Mouse (Mus musculus) testis, postnatal 14 days (tissue): ENCODE results near the gene Tubb2b.
"Not testable (repeated sequence)": the region's sequence is repeated elsewhere in the genome, so short reads cannot be mapped to it uniquely, and the experiment has no call there.

Experiments used
- DNase-seq: peaks from one replicate; pipeline ENCODE4 v3.0.0; 2021; ENCODE audit warnings: low spot score

Gene Tubb2b

GRCm38 (mm10) chr13:34106999-34107398, 23.3 kb downstream of the Tubb2b start:
- no peak for DNase-seq

DNA sequence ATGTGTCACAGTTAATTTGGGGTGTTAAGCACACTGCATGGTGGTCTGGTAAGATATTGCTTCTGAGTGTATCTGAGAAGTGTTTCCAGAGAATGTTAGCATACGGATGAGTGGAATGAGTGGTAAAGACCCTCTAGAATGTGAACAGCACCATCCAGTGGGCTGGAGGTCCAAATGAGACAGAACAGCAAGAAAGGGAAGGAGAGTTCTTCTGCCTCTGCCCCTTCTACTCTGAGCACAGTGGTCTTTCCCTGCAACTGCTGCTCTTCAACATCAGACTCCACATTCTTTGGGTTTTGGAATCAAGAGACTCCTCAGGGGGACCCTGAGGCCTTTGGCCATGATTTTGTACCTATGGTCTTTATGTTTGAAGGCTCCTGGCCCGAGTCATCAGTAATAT, 24.0 kb downstream of the Tubb2b start:
- no peak for DNase-seq

GRCm38 (mm10) chr13:34105364-34105763, 24.9 kb downstream of the Tubb2b start:
- no peak for DNase-seq

DNA sequence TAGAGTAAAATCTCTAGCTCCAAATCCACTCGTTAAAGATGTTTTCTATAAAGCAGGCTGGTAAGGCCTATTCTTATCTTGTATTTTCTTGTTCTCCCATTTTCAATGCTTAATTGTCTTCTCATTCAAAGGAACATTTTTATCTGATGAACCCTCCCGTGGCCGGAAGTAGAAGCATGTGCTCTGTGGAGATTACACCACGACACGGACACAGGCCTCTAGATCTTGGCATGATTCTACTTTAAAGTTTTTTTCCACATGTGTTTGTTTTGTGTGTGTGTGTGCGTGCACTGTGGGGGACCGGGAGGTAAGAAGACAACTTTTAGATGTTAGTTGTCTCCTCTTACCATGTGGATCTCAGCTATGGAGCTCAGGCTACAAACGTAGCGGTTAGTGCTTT, 28.4 kb downstream of the Tubb2b start:
- no peak for DNase-seq

DNA sequence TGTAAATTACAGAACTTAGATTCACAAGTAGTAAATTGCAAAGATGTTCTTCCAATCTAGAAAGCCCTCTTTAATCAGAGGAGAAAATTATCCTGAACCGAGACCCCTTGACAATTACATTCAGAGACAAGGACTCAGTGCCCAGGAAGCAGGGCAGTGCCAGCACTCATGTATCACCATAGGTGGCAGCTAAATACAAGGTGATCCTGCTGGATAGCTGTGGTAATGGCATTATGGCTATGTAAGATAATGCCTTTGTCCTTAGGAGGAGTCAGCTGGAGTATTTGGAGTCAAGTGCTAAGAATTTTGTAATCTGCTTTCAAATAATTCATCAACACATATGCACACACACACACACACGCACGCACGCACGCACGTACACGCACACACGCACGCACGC, 29.0 kb downstream of the Tubb2b start:
- DNase-seq, result no peak

GRCm38 (mm10) chr13:34100733-34101132, 29.5 kb downstream of the Tubb2b start:
- no peak for DNase-seq

DNA sequence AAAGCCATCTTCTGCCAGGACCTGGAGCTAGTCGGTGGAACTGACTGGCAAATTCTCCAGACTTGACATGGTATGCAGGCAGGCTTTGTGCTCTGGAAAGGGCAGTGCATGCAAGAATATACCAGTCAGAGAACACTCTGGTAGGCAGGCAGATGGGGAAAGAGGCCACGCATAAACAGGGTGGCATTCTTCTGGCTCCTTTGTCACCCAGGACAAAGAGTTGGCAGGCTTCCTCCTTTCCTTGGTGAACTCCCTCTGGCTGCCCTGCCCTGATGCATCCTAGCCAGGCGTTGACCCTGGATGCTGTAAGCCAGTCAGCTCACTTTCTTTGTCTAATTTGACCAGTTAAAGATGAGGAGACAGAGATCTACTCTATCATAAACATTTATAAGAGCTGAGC, 33.2 kb downstream of the Tubb2b start:
- no peak for DNase-seq

- DNase-seq, result no peak
These were observed 33.8 kb downstream of the Tubb2b start for GRCm38 (mm10) chr13:34096455-34096854.

GRCm38 (mm10) chr13:34095542-34096435, 34.5 kb downstream of the Tubb2b start:
- DNase-seq, result no peak

GRCm38 (mm10) chr13:34089358-34089757, 40.9 kb downstream of the Tubb2b start:
- no peak for DNase-seq

- no peak for DNase-seq
These were observed 41.4 kb downstream of the Tubb2b start for GRCm38 (mm10) chr13:34088871-34089288.

DNA sequence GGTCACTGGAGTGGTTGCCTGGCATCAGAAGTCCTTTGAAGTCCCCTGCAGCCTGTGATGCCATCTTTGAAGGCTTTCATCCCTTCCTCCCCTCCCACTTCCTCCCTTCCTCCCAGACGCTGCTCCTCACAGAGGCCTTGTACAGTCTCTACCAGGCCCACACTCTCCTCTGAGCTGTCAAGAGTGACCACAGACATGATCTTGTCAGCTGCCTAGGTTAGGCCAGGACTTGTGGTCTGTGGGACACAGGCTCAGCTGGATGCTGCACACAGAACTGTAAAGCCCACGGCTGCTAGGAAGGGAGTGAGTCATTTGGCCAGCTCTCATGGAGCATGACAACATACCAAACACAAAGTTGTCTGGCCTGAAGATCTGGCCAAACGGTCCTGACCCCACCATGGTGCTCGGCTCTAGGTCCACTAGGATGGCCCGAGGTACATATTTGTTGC, 42.0 kb downstream of the Tubb2b start:
- DNase-seq, result not testable (repeated sequence)

DNA sequence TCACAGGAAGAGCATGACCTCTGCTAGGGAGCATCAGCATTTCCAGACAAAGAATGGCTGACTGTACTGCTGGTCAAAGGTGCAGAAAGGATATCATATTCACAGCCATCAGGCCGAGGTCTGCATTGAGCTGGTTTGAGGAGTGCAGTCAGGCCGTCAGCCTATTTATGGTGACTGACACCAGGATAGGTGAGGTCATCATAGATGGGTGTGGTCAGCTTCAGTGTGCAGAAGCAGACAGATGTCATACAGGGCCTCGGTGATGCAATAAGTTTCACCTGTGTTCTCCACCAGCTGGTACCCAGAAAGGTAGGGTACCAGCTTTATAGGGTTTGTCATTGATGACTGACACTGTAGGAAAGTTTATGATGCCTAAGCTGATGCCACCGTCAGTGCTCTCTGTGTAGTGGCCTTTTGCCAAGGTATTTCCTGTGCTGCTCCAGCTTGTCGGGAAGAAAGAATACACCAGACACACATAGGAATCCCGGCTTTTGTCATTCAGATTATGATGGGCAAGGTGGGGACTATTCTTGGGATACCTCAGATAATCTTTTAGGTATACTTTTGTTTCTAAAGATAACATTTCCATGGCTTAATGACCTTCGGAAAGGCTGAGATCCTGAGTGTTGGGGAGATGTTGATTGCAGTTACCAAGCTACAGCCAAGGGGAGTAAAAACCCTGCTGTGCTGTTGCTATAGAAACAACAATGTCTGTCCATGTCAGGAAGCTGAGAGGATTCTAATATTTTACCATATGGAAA, 43.0 kb downstream of the Tubb2b start:
- no peak for DNase-seq

GRCm38 (mm10) chr13:34084026-34084750, 46.1 kb downstream of the Tubb2b start:
- DNase-seq, result peak; percentile 26

DNA sequence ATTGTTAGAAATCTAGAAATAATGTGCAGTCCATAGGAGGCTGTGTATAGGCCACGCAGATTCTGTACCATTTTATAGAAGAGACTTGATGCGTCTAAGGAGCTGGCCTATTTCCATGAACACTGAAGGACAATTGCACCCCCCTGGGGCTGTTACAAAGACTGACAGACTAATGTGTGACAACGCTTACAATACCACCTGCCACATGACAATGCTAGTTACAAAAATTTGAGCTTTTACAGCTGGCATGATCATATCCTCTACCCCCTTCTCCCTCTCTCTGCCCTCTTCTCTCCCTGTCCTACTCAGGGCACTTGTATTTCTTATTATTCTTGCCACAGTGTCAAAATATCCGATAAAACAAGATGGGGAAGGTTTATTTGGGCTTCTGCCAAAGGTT, 48.3 kb downstream of the Tubb2b start:
- no peak for DNase-seq

DNA sequence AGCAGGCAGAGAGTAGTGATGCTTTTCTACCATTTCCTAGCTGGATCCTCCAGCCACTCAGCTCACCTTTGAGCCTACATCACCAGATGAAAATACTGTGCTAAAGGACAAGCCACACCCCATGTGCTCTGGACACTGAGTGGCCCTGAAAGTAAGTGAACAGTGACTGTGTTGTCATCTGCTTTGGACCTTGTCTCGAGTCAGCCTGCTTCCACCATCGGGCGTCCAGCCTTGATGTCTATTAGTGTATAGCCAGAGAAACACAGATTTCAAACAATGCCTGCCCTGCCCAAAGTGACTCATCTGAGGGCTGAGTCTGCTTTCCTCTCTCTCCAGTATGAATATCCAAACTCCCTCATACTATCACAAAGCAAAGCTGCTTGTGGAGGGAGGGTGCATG, 50.5 kb downstream of the Tubb2b start:
- no peak for DNase-seq

DNA sequence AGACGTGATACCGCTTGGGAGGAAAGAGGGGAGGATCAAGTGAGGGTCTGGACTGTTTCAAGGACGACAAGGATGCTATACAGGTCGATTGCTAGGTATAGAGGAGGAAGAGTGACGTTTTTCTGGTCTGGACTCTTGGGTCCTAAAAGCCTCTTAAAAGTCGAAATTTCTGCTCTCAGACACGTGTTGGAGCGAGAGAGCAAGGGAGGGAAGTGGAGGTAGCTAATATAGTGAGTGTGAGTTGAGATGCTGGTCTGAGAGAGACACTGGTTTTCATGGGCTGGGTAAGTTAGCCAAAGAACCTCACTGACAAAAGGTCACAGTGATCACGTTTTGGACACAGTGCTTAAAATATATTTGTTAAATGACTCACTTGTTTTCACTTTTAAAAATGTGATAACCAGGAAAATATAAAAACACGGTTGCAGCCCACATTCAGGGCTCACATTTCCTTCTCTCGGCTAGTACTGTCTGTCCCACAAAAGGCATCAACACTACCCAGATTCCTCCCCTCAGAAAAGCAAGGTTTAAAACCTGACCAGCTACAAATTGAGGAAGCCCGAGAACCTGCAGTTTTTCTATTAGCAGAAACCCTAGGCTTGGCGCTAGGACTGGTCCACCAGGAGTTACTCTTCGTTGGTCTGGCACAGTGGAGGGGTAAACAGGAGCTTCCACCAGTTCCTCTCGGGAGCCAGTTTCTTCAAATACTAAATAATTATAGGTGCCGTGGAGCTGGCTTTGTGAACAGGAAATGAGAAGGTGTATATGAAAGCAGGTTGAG, 51.6 kb downstream of the Tubb2b start:
- no peak for DNase-seq

GRCm38 (mm10) chr13:34077492-34078271, 52.6 kb downstream of the Tubb2b start, which contains the start of gene Tubb2a:
TSS of gene Tubb2a (minus strand) at chr13:34078007.
- peak; percentile 80 for DNase-seq
